Mouse (Mus musculus): Measurements from ENCODE around the gene Tmem51.
A peak's percentile ranks its signal among the peaks of the same experiment; 100 is the strongest.

Gene Tmem51

GRCm38 (mm10) chr4:142014659-142015608 lies 69.2 kb downstream of the Tmem51 start, which contains the start of gene Fhad1:
Fhad1 (minus strand) TSS chr4:142015082.
- peak; percentile 96 for DNase-seq

DNA sequence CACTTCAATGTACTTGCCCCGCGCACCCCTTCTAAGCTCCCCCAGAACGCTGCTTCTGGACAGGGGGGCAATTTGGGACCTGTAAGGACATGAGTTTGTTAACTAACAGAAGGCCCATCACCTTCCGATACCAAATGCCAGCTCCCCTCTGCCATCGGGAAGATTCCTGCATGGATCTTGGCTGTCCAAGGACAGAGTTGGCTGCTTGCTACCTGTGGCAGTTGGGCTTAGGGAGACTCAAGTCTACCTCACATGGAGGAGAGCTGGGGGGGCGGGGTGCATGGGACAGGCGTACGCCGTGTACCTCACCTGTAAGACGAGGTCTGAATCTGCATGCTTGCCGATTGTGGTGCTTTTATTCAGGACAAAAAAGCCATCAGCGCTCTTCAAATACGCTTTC lies 72.9 kb downstream of the Tmem51 start:
- no peak for DNase-seq

GRCm38 (mm10) chr4:142010441-142010840 lies 73.7 kb downstream of the Tmem51 start:
- DNase-seq: no peak

DNA sequence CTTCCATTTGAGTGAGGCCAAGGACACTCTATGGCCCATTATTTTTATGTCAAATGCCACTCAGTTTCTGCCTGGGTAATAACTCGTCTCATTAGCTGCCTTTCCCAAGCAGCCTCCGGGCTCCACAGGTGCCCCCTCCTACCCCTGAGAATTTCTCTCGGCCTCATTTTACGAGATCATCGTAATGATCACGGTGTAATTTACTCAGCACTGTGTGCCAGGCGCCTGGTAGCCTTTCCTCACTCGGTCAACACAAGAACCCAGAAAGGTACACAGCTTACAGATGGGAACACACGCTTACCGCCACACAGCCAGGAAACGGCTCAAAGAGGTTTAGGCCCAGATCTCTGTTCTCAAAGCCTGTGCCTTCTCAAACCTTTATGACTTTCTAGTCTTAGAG lies 75.9 kb downstream of the Tmem51 start:
- no peak for DNase-seq

GRCm38 (mm10) chr4:142000581-142000980 lies 83.5 kb downstream of the Tmem51 start:
- DNase-seq: no peak

DNA sequence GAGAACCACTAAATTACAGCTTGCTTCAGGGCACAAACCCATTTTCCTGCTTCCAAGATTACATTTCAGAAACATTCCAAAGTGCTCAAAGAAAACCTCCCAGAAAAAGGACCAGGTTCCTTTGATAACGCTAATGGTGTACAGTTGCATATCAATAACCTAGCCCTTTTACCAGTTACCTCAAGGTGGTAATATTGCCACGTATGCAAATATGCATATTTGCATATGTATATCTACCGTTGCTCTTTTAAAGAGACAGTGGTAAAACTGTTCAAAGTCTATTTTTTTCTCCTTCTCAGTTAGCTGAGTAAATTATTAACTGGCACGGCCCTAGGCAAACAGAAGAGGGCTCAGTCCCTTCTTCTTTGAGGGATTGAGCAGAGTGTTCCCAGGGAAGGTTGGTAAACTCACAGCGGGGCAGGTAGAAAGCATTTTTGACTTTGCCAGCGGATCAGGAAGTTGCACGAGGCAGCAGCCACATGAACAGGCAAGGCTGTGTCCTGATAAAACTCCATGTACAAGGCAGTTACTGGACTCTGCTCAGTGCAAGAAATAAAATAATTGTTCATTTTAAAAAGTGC lies 84.5 kb downstream of the Tmem51 start:
- no peak for DNase-seq

GRCm38 (mm10) chr4:141998282-141998821 lies 85.8 kb downstream of the Tmem51 start:
- DNase-seq: no peak

- no peak for DNase-seq
Observed at GRCm38 (mm10) chr4:141996880-141997279, 87.2 kb downstream of the Tmem51 start.

DNA sequence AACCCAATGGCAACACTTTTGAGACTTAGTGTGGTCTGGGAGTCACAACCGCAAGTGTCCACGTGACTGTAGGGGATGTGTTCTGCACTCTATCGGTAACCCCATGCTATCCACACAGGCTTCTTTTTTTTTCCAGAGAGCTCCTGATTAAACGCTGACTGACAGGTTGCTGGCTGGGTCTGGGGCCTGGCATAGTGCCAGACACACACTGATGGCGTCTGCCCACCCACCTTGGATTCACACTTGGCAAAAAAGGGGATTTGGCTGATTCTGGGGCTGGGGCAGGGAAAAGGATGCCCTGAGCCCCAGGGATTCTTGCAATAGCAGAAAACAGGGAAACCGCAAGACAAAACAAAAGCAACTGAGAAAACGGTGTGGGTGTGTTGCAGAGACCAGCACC lies 88.0 kb downstream of the Tmem51 start:
- DNase-seq: no peak

GRCm38 (mm10) chr4:141994062-141994471 lies 90.0 kb downstream of the Tmem51 start:
- peak; percentile 66 for DNase-seq

DNA sequence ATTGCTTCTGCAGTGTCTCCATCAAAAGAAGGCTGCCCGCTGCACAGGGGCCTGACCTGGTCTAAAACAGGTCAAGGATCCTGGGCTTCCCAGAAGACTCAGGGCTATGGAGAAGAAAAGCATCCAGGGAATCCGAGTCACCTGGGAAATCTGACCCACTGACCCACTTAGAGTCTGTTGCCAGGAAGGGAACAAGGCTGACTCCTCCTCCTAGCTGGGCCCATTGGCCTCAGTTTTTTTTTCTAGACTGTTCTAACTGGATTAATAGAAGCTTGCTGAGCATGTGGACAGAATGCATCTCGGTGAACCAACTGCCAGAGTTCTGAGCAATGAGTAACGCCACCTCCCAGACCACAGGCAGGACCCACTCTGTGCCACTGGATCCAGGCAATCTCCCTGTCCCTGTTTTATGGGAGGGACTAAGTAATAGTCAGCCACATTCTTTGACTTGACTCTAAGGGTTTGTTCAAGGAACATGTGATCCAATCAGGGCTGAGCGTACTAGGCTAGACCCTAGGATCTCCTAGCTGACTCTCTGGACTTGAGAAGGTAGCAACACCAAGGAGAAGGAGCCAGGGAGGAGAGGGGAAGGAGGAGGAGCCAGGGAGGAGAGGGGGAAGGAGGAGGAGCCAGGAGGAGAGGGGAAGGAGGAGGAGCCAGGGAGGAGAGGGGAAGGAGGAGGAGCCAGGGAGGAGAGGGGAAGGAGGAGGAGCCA lies 90.6 kb downstream of the Tmem51 start:
- peak; percentile 79 for DNase-seq

- peak; percentile 66 for DNase-seq
Observed at GRCm38 (mm10) chr4:141992530-141993204, 91.4 kb downstream of the Tmem51 start.

- peak; percentile 63 for DNase-seq
Observed at GRCm38 (mm10) chr4:141988178-141988577, 95.9 kb downstream of the Tmem51 start.

GRCm38 (mm10) chr4:141983689-141984088 lies 100.4 kb downstream of the Tmem51 start:
- DNase-seq: peak; percentile 34

DNA sequence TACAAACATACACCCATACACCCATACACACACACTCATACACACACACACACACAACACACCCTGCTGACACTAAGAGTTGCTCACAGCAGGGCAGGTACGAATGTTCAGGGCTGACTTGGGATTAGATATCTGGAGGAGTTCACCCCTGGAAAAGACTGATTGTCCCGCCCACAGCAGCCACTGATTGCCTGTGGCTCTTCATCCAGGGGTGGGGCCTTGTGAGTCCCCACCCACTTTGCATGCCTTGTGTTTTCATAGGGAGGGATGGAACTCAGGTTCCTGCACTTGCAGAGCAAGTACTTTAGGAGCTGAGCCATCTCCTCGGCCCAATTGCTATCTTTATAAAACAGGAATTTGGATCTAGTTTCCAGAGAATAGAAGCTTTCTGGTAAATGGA lies 102.6 kb downstream of the Tmem51 start:
- peak; percentile 82 for DNase-seq
